Mouse (Mus musculus) bone marrow, adult 2 months (tissue): Measurements from ENCODE around the gene Ppp4r4. TPM values are rescaled to one million over a fixed set of nuclear protein-coding genes. Genes with fewer than 3 reads are reported as not detected.
"Not testable (repeated sequence)": the region's sequence is repeated elsewhere in the genome, so short reads cannot be mapped to it uniquely, and the experiment has no call there.

Experiments
- H3K27ac ChIP-seq: fragments of 200-500 bp; 2 replicates; pipeline ENCODE4 v1.5.1; 2012; ENCODE audit warnings: low read depth, mild to moderate bottlenecking, control low read depth, inconsistent platforms, low read length; ENCODE audit not compliant: control insufficient read depth, poor library complexity, insufficient read depth
- H3K4me1 ChIP-seq: fragments of 200-500 bp; 2 replicates; pipeline ENCODE4 v1.6.1; 2011; ENCODE audit warnings: low read length; ENCODE audit not compliant: control insufficient read depth, insufficient read depth
- H3K4me3 ChIP-seq: fragments of 200-500 bp; replicated peaks from 2 replicates; pipeline ENCODE3; 2011; ENCODE audit warnings: mild to moderate bottlenecking, low read depth, low read length, control low read depth; ENCODE audit not compliant: control insufficient read depth
- CTCF ChIP-seq: fragments of 200-500 bp; IDR thresholded peaks from 2 replicates; pipeline ENCODE4 v1.5.1; 2011; ENCODE audit warnings: low read length, control low read depth; ENCODE audit not compliant: control insufficient read depth, insufficient read depth
- POLR2A ChIP-seq: fragments of 200-500 bp; IDR thresholded peaks from 2 replicates; pipeline ENCODE4 v1.6.1; 2011; ENCODE audit warnings: low read depth, mild to moderate bottlenecking, control low read depth, low read length, borderline replicate concordance; ENCODE audit not compliant: control insufficient read depth
- WGBS: fragments of 180-500 bp; shearing (Covaris S2); methylation state at CpG from one replicate; pipeline ENCODE4 v1.1.7; 2018; 5-methylcytosine and 5-hydroxymethylcytosine counted together
- polyA plus RNA-seq: library from polyadenylated mRNA; stranded (reverse); fragments of >200 nt; gene quantifications from 2 replicates; pipeline ENCODE4 v1.2.4, GENCODE M21; 2011; ENCODE audit warnings: low replicate concordance; ENCODE audit not compliant: missing spikeins, insufficient read depth, insufficient read length

Gene Ppp4r4
- polyA plus RNA-seq, 1 experiment: 0.62 TPM

DNA sequence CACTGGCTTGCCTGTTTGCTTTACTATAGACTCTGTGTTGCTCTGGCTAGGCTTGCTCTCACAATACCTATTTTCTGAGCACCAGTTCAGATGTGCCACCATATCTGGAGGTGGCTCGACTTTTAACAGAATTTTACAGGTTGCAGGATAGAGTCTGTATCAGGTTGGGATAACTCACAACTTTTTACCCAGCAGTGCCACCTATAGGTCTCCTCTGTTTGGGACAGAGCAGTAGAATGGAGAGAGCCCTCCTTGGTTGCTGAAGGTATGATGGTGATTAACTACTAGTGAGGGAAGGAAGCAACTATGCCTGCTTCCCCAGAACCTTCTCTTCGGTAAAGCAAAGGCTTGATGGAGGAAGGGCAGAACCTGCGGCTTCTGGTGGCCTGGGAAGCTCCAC is 35.0 kb downstream of the Ppp4r4 start:
- Histone ChIP-seq H3K4me1 (no peaks in the 10 kb centered on the region), H3K27ac (no peak overlapping the region), H3K4me3 (no peak overlapping the region)
- WGBS: 40% methylated on average over 3 of the region's 3 CpGs
- TF ChIP-seq POLR2A (no peak), CTCF (no peak)

DNA sequence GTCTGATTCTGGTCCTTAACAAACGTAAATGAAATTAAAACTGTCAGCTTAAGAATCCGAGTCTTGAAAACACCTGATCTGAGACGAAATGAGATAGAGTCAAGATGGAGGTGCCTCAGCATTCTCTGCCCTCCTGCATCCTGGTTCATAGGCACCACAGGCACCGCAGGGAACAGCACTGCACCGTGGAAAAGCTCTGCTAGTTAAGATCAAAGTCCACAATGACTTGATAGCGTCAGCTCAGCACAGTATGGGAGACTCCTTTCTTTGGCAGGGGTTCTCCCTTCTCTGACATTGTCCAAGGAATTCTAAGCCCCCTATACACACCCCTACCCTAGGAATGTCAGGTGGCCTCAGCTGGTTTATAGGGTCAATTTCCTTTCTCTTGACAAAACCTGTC is 37.6 kb downstream of the Ppp4r4 start:
- WGBS: 54% methylated on average over 6 of the region's 6 CpGs
- Histone ChIP-seq H3K4me1 (no peaks in the 10 kb centered on the region), H3K4me3 (no peak overlapping the region), H3K27ac (no peak overlapping the region)
- TF ChIP-seq POLR2A (no peak), CTCF (no peak)

DNA sequence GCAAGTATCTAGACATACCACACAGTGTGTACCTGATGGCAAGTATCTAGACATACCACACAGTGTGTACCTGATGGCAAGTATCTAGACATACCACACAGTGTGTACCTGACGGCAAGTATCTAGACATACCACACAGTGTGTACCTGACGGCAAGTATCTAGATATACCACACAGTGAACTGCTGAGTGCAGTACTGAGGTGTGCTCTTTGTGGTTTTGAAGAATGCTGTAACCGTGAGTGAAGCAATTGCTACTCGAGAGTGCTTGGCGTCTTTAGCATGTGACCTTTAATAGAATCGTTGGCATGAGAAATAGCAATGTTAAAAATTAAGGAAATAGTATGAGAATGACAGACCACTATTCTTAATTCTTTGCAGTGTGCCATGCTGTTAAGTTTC is 46.1 kb downstream of the Ppp4r4 start:
- WGBS: 79% methylated on average over 6 of the region's 6 CpGs
- H3K4me1 ChIP-seq, H3K27ac ChIP-seq, H3K4me3 ChIP-seq: not testable (repeated sequence)

DNA sequence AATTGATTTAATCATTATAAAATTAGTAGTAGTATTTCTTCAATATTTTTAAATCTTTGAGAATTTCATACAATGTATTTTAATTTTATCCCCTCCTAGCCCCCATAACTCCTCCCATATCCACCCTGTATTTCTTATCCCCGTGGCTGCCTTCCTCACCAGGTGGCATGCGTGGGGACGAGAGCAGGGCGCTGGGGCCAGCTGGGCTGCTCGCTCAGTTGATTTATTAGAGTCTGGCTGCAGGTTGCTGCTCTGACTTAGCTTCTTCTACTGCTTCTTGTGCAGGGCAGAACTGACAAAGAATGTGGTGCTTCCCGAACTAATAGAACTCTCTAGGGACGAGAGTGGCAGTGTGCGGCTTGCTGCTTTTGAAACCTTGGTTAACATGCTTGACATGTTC is 51.7 kb downstream of the Ppp4r4 start:
- no peak overlapping the region for H3K4me3 ChIP-seq
- H3K4me1 ChIP-seq: no peaks in the 10 kb centered on the region; the same call in 1 of the 2 replicates
- TF ChIP-seq CTCF: no peak
- H3K27ac ChIP-seq: no peak overlapping the region
- WGBS: 78% methylated on average over 8 of the region's 8 CpGs

DNA sequence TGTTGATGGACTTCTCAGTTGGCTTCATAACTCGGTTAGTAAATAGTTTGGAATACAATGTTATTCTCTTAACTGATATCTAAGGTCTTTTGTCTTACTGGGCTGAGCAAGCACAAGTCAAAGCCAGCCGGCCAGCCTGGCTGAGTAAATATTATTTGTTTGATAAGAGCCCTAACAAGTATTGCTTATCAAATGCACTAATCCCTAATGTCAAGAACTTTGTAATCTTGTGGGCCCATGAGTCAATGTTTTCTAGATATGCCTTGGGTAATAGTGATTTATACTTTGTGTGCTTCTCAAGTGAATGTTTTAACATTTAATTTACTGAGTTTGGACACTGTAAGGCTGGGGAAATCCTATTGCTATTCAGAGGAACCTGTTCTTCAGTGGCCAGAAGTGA is 66.3 kb downstream of the Ppp4r4 start:
- WGBS: 52% methylated on average over 2 of the region's 2 CpGs
- Histone ChIP-seq H3K4me1 (peaks cover 1% of the 10 kb centered on the region; the same call in 1 of the 2 replicates), H3K27ac (no peak overlapping the region), H3K4me3 (no peak overlapping the region)
- no peak for TF ChIP-seq POLR2A
- TF ChIP-seq CTCF: no peak

DNA sequence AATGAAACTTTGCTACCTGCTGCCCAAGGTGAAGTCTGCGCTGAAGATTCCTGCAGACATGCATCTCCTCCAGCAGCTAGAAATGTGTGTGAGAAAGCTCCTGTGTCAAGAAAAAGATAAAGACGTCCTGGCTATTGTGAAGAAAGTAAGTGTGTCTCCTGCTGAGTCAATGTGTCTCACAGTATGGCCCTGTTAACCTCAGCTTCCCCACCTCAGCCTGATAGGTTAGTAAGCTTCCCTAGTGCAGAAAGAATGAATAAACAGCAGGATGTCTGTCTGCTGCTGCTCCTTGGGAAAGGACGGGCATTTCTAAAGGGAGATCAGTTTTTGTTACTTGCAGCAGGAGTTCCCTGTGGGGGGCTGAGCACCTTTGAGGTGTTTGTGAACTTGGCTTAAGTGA is 68.3 kb downstream of the Ppp4r4 start:
- Histone ChIP-seq H3K27ac (no peak overlapping the region), H3K4me3 (no peak overlapping the region), H3K4me1 (peaks cover 1% of the 10 kb centered on the region; the same call in 1 of the 2 replicates)
- 56% methylated on average over 3 of the region's 3 CpGs for WGBS
- no peak for TF ChIP-seq POLR2A
- no peak for TF ChIP-seq CTCF

DNA sequence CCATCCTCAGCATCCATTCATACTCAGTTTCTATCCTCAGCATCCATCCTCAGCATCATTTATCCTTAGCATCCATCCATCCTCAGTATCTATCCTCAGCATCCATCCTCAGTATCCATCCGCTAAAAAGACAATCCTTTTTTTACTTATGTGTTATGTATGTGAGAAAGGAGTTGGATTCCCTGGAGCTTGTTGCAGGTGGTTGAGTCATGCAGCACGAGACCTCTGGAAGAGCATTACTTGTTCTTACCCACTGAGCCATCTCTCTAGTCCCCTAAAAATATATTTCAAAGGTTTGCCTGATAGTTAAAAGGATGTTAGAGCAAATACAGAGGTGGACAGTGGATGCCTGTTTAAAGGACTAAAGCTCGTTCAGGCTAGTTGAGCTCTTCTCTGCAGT is 69.8 kb downstream of the Ppp4r4 start:
- peaks cover 1% of the 10 kb centered on the region; the same call in 1 of the 2 replicates for H3K4me1 ChIP-seq
- no peak overlapping the region for H3K27ac ChIP-seq
- no peak for TF ChIP-seq CTCF
- no peak for TF ChIP-seq POLR2A
- H3K4me3 ChIP-seq: no peak overlapping the region
- WGBS: 71% methylated on average over 3 of the region's 3 CpGs

DNA sequence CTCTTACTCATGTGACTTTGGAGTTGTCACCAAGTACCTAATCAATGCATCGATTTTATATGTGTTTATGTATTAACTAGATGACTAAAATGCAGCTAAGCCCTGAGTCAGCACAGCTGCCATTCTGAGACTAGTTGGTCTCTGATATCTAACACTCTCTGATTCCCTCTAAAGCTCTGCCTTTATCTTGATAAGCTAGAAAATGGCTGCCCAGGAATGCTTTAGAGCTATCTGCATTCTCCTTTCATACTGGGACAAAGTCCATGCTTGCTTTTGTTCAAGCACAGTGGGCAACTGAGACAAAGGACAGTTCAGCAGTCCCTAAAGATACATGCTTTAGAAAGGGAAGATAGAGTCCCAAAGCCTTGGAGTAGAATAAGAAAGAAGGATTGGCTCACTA is 83.1 kb downstream of the Ppp4r4 start:
- Histone ChIP-seq H3K4me1 (no peaks in the 10 kb centered on the region), H3K27ac (no peak overlapping the region), H3K4me3 (no peak overlapping the region)
- TF ChIP-seq POLR2A (no peak), CTCF (no peak)
- 68% methylated on average over 1 of the region's 1 CpGs for WGBS

DNA sequence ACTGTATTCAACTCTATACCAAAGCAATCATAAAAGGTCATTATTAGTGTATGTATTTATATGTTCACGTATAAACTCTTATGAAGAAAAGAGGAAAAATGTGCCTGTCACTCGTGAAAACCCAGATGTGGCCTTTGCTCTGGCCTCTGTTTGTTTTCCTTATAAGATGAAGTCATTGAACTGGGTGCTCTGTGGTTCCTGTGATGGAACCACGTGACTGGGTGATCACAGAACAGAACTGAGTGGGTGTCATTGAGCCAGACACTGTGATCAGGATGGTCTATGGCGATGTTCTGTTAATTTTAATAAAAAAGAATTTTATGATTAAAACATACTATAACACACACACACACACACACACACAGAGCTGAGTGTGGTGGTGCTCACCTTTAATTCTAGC is 83.7 kb downstream of the Ppp4r4 start:
- Histone ChIP-seq H3K4me3 (no peak overlapping the region), H3K4me1 (no peaks in the 10 kb centered on the region), H3K27ac (no peak overlapping the region)
- TF ChIP-seq CTCF (no peak), POLR2A (no peak)
- WGBS: 67% methylated on average over 4 of the region's 4 CpGs
